Mouse (Mus musculus) neutrophil, adult 5-6 weeks (primary cell): Measurements from ENCODE around the gene Zim1. TPM values are rescaled to one million over a fixed set of nuclear protein-coding genes. Genes with fewer than 3 reads are reported as not detected.

ENCODE experiments used
- ATAC-seq: fragments of 151-379, 151-347 bp; 2 replicates; pipeline ENCODE4 v1.8.0; 2017; ENCODE audit warnings: mild to moderate bottlenecking, moderate TSS enrichment; ENCODE audit not compliant: insufficient number of reproducible peaks, poor library complexity, low FRiP score, severe bottlenecking; ENCODE audit errors: extremely low read depth
- total RNA-seq: library from RNA; stranded (forward); fragments of 200-1000 nt; gene quantifications from 2 replicates; pipeline ENCODE4 v1.2.3, GENCODE M21; 2017

Zim1 gene
- total RNA-seq: not detected in 2 replicates

DNA sequence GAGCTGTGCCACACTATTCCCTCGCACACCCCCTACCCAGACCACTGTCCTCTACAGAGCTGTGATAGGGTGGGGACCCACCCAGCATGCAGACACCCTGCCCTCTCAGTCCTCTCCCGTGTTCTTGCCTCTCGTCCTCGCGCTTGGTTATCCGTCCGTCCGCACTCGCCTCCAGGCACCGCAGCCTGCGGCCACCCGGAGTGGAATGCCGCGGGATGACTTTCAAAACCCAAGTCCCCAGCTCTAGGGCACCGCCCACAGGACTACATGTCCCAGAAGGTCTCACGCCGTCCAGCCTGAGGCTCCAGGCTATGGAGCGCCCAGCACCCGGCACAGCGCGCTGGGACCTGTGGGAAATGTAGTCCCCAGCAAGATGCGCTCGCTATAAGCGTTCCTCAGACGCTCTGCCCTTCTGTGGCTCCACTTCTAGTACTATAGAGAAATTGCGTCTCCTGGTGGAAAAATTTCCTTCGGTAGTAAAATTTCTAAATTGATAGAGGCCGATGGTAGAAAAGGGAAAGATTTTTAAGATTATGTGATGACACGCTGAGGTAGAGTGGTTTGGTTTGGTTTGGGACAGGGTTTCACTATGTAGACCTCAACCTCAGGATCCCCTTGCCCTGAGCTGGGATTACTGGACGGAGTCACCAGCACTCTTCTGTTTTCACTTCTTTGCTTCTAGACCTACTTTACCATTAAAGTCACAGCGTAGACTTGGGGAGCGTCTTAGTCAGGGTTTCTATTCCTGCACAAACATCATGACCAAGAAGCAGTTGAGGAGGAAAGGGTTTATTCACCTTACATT is at the start of gene Zim1:
Gene Zim1, minus strand, starts transcription at position 210 of the 805 bp plus-strand sequence.
- no peak for ATAC-seq

DNA sequence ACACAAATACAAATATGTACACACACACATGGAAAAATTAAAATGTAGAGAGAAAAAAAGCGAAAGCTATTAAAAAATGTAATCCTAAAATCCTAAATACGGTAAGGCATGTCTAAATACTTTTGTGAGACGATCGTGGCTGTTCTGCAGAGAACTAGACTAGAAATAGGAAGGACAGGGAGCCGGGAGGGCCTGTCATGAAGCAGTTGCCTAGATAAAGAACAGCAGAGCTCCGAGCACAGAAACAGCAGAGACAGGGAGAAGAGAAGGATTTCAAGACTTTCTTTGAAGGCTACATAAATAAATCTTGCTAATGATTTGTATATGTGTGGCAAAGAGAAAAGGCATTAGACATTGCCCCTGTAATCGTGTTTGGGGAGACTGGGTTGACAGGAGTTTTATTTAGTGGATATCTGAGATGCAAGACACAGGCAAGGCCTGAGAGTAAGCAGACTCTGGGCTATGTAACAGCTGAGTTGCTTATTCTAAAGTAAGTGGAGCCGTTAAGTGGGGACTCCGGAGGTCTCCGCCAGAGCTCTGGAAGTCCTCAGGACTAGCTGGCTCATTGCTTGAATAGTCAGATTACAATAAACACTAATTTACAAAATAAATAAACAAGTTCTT is 48.1 kb upstream of the Zim1 start:
- ATAC-seq: no peak

DNA sequence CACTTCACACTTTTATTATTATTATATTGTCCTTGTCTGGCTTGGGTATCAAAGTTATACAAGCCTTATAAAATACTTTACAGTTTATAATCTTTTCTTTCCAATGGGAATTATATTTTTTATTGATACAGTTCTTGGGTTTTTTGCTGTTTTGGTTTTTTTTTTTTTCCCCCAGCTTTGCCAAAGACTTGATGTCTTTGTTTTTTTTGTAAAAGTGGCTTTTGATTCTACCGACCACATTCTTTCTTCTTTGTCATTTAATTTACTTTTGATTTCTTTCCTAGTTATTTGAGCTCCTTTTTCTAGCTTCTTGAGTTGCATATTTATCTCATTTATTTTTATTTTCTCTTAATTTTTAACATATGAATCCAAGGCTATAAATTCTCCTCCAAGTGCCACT is 39.8 kb upstream of the Zim1 start:
- no peak for ATAC-seq

DNA sequence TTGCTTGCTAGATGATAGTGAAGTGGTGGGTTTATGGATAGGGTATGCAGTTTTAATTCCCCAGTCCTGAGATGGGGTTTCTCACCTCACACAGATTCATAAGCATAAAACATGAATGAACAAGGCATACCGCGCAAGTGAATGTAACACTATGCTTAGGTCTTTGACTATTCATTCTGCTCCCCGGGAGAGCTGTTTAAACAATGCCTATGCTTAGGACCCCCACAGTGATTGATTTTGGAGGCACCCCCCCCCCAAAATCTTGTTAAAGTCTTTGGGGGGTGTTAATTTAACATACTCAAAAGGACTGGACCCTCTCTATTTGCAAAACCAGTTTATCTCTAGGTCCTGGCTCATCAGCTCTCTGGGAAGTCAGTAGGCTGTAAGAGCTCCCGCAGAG is 35.7 kb upstream of the Zim1 start:
- no peak for ATAC-seq

DNA sequence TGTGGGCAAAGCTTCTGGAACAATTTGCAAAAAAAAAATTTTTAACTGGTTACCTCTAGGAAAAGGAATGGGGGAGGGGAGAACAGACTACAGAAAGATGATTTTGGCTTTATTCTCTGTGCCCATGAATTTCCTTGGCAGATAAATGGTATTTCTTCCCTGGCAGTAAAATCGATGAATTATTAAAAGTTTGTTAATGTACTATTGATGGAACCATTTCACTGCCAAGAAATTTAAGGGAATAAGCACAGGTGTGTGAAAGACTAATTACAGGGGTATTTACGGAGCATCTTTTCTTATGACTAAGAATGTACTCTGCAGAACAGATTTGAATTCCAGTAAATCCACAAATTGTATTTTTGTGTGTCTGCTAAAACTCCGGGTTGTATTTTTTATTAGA is 35.1 kb upstream of the Zim1 start:
- no peak for ATAC-seq

DNA sequence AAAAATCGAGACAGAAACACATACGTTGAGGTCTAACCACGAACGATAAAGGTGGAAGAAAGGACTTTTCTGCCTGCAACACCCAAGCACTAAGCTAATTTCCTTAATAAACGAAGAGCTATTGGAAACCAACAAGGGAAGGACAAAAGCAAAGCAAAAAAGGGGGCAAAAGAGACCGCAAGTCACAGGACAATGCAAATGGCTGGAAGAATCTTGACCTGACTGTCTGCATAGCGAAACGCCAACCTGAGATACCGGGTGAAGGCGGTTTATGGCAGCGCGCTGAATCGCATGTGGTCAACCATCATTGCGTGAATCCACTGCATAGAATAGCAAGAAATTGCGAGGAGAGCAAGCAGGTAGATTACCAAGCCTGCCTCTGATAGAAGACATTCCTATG is 34.6 kb upstream of the Zim1 start:
- no peak for ATAC-seq

DNA sequence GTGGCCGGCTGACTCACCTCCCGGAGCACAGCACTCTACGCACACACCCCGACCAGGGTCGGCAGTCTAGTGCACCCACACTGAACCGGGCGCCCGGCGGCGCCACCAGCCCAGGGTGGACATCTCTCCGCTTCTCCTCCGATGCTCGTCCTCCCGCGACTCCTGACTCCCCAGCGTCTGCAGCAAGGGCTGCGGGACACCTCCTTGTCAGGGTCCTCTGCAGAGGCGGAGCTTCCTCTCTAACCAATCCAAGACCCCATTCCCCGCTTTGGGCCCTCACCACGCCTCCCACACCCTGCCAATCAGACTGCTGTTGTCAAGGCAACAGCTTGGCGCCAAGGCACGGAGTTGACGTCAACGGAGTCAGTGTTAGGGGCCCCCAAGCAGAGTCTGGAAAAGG is 34.0 kb upstream of the Zim1 start, which contains the start of the genes Peg3 and Usp29:
Gene Peg3, minus strand, starts transcription at position 191 of the 400 bp plus-strand sequence.
Gene Usp29, plus strand, starts transcription at position 338 of the 400 bp plus-strand sequence.
- no peak for ATAC-seq

DNA sequence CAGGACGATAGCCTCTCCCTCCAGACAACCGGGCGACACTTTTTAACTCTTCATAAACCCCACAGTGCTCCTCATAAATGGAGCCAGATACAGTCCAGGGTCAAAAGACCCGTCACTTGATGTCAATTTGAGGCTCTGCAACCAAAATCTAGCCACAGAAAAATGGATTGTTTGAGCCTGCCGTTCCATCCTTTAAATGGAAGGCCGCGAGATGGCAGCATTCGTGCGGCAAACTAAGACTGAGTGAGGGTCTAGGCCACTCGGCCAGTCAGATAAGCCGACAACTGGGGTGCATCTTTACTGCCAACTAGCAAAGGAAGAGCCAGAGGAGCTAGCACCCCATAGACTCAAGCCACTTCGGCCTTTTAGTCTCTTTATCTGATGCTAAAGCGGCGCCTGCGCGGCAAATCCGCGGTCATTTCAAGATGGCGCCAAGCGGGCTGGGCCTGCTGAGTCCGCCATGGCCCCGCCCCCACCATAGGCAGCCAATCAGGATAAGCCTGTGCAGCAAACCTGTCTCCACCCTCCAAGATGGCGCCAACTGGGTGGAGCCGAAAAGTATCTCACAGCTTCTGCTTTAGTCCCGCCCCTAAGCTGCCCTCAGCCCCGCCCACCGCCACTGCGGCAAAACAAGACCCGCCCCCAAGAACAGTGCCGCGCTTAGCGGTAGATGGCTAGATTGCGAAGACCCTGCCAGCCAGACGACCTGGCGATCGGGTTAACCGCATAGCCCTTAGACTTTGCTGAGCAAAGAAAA is 33.0 kb upstream of the Zim1 start:
- ATAC-seq: no peak

DNA sequence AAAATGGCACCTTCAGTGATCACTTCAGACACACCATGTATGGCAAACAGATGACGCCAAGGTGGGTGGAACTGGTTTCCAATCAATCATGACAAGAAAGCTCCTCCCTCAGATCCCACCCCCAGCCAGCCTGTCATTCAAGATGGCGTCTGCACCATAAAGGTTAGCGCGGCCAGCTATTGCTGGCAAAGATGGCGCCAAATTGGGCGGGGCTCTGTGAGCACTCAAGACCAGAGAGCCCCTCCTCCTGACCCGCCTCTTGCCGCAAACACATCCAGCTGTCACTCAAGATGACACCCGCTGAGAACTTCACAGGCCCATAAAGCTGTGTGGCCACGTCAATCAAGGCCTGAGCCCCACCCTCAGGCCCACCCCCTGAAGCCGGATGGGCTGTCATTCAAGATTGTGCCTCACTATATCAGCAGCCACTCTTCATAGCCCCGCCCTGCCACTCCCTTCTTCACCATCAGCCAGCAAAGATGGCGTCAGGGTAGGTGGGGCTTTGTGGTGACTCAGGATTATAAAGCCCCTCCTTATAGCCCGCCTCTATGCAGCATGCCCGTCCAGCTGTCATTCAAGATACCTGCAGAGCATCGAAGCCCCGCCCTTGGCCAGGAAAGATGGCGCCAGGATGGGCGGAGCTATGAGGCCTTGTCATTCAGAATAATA is 32.1 kb upstream of the Zim1 start:
- no peak for ATAC-seq

DNA sequence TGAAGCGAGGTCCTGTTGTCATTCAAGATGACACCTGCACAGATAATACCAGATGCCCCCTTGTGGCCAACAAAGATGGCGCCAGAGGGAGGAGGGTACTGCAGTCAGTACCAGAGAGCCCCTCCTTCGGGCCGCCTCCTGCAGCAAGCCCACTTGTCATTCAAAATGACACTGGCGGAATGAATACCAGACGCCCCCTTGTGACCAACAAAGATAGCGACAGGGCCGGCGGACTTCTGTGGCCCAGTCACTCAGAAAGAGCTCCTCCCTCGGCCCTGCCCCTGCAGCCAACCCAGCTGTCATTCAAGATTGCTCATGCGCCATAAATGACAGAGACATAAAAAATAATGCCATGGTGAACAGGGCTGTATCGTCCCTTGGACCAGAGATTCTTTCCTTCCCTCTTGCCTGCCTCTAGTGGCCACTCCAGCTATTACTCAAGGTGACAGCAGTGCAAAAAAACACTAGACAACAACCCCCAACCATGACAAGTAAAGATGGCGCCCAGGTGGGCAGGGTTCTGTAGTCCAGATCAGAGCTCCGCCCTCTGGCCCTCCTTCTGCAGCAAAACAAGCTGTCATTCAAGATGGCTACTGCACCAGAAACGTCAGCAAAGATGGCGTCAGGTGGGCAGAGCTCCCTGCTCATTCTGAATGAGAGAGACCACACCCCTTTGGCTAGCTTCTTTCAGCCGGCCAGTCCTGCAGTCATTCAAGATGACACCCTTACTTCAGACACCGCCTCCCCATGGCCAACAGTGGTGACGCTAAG is 31.3 kb upstream of the Zim1 start:
- no peak for ATAC-seq

DNA sequence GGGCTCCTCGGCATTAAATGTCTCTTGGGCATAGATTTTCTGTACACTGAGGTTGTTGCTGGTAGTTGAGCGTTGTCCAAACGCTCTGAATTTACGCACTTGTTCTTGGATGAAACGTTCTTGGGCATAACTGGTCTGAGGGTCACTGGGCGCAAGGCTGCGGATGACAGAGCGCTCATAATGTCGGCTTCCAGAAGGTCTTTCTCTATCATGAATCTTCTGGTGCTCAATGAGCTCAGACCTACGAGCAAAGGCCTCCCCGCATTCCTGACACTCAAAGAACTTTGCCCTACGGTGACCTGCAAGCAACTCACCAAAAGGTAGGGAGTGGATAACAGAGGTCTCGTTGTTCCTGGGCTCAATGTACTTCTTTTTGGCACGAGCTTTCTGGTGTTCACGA is 13.1 kb upstream of the Zim1 start:
- no peak for ATAC-seq

DNA sequence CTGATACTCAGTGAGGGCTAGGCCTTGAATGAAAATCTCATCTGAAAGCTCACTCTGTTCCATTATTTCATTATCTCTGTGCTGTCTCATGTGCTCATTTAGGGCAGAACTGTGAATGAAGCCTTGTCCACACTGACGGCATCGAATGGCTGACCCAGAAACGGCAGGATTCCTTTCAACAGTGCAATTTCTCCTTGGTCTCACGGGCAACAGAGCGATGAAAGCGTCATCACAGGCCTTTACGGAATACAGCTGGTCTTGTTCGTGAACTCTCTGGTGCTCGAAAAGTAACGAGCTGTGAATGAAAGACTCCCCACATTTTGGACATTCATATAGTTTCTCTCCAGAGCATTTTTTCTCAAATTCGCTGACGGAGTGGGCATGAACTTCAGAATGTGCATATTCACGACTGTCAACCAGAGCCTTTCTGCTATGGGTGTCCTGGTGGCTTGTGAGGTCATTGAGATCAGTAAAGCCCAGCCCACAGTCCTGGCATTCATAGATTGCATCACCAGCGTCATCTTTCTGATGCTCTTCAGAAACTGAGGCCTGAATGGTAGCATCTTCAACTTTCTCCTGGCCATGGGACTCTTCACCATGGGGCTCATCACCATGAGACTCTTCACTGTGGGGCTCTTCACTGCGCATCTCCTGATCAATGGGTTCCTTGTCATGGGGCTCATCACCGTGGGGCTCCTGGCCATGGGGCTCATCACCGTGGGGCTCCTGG is 12.4 kb upstream of the Zim1 start:
- no peak for ATAC-seq

DNA sequence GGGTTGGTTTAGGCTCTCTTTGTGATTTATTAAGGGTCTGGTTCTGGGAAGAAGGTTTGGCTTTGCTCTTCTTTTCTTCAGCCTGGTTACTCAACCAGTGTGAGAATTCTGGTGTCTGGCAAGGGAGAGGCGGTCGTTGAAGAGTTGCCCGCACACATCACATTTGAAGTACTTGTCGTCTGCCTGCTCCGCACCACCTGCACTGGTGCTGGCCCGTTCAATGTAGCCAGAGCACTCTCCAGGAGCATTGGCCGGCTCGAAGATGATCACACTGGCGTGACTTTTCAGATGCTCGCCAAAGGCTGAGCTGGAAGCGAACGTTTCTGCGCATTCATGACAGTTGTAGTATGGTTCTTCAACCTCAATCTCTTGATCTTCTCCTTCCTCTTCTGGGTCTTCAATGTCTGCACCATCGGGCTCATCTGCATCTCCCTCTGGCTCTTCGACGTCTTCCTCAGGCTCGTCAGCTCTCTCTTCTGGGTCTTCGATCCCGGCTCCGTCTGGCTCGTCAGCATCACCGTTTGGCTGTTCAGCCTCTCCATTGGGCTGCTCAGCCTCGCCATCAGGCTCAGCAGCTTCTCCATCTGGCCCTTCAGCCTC is 11.3 kb upstream of the Zim1 start:
- no peak for ATAC-seq

DNA sequence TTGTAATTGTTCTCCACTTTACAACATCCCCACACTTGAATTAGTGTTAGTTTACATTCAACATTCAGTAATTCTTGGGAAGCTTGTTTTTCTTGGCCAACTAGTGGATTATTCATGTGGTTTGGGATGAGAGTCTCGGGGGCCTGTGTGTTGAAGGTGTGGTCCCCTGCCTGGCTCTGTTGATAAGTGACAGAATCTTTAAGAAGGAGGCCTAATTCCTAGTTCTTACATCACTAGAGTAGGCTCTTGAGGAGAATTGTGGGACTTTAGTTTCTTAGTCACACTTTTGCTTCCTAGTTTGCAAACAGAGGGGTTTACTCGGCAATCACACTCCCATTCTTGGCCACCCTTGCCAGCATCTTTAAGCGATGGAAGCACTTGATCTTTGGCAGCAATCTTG is 3.0 kb upstream of the Zim1 start:
- ATAC-seq: no peak

DNA sequence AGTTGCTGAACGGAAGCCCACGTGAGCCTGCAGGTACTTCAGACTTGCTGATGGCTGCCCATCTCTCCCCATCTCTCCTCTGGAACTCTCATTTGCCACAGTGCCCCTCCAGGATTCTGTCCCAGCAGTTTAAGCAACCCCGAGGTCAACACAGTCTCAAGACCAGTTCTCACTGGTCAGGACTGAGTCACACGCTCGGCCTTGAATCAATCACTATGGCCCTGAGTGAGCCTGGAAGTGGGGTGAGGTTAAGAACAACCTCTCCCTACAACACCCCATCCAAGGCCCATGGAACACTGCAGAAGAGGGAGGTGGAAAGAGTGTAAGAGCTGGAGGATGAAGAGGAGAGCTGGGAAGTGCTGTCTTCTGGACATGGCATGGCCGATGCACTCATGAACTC is 10.7 kb downstream of the Zim1 start:
- no peak for ATAC-seq

DNA sequence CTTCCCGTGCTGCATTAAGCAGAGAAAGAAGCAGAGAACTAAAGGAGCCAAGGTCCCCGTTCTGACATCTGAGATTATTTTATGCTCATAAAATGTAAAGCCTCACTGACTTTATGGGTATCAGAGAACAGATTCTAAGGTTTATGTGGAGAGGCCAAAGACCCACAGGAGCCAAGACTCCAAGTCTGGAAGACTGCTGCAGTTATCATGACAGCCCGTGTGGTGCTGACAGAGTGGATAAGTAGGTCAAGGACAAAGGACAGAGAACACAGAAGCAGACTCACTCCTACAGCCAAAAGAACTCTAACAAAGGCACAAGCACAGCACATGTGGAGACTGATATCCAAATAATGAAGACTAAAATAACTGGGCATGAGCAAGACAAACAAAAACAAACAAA is 29.5 kb downstream of the Zim1 start:
- no peak for ATAC-seq

DNA sequence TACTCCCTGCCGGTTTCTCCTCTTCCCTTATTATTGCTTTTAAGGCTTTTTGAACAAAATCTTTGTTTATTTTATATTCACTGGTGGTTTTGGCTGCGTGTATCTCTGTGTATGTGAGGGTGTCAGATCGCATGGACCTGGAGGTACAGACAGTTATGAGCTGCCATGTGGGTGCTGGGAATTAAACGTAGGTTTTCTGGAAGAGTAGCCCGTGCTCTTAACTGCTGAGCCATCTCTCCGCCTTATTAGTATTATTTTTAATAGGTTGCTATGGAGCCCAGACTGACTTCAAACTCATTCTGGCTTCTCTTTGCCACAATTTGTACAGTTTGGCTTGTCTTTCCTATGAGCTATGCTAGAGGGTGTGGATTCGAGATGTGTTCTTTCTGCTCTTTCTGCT is 32.8 kb downstream of the Zim1 start:
- ATAC-seq: no peak

DNA sequence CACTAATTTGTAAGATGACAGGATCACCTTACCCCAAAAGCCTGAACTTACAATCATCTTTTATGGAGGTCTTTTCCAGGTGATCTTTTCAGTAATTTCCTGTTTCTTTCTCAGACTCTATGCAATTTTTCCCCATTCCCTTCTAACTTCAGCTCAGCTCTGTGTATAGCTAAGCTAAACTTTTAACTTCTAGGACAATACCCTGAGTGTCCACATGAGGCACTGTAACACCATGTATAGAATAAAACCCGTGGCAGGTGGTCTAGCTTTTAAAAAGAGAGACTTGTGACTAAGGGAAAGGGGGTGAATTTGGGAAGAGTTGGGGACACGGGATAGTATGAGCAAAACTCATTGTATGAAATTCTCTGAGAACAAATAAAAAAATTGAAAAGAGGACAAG is 36.6 kb downstream of the Zim1 start:
- no peak for ATAC-seq
